Mouse (Mus musculus): ENCODE results near the gene Lzts2. TPM values are rescaled to one million over a fixed set of nuclear protein-coding genes. Genes with fewer than 3 reads are reported as not detected.

Lzts2 gene
- polyA plus RNA-seq, 1 experiment from 2014 or later, result 4.6 TPM

- WGBS (ENCODE audit: insufficient replicate concordance), result 37% methylated on average over 5 of the region's 5 CpGs
- no peak; the same call in 1 of the 2 replicates for ATAC-seq (ENCODE audit: low read depth)
- no peak overlapping the region for H3K9ac ChIP-seq (ENCODE audit: low read depth, low read length)
- H3K36me3 ChIP-seq (ENCODE audit: control insufficient read depth, insufficient read depth), result peaks cover 5% of the 10 kb centered on the region
- peaks cover 29% of the 10 kb centered on the region for H3K27me3 ChIP-seq (ENCODE audit: control insufficient read depth, insufficient read depth, low read depth, low read length)
- H3K4me2 ChIP-seq (ENCODE audit: low read depth, low read length), result no peak overlapping the region
- H3K27ac ChIP-seq (ENCODE audit: low read length), result no peak overlapping the region
- H3K4me1 ChIP-seq (ENCODE audit: control insufficient read depth, low read depth, low read length), result peaks cover 5% of the 10 kb centered on the region
- no peak overlapping the region for H3K4me3 ChIP-seq (ENCODE audit: low read depth, low read length)
- H3K9me3 ChIP-seq (replicated peaks; ENCODE audit: control insufficient read depth, low read length), result no peaks in the 10 kb centered on the region
Observed at GRCm38 (mm10) chr19:44985159-44985988, 28.8 kb upstream of the Lzts2 start.

GRCm38 (mm10) chr19:44987004-44987403 is 27.2 kb upstream of the Lzts2 start:
- no peak overlapping the region for H3K9ac ChIP-seq (ENCODE audit: low read depth, low read length)
- peaks cover 35% of the 10 kb centered on the region for H3K27me3 ChIP-seq (ENCODE audit: control insufficient read depth, insufficient read depth, low read depth, low read length)
- H3K4me1 ChIP-seq (ENCODE audit: control insufficient read depth, low read depth, low read length), result peaks cover 5% of the 10 kb centered on the region

GRCm38 (mm10) chr19:44987851-44988250 is 26.4 kb upstream of the Lzts2 start:
- WGBS (ENCODE audit: insufficient replicate concordance), result 50% methylated on average over 6 of the region's 6 CpGs
- ATAC-seq (ENCODE audit: low read depth), result no peak

More at GRCm38 (mm10) chr19:44987004-44987403, 27.2 kb upstream of the Lzts2 start:
- Histone ChIP-seq H3K4me3 (ENCODE audit: low read depth, low read length) (no peak overlapping the region), H3K4me2 (ENCODE audit: low read depth, low read length) (no peak overlapping the region), H3K9me3 (replicated peaks; ENCODE audit: control insufficient read depth, low read length) (no peaks in the 10 kb centered on the region), H3K36me3 (ENCODE audit: control insufficient read depth, insufficient read depth) (no peaks in the 10 kb centered on the region), H3K27ac (ENCODE audit: low read length) (no peak overlapping the region)
- no peak for ATAC-seq (ENCODE audit: low read depth)
- WGBS (ENCODE audit: insufficient replicate concordance), result 47% methylated on average over 6 of the region's 6 CpGs

GRCm38 (mm10) chr19:44988321-44988720 is 25.9 kb upstream of the Lzts2 start:
- ATAC-seq (ENCODE audit: low read depth), result no peak
- peaks cover 35% of the 10 kb centered on the region for H3K27me3 ChIP-seq (ENCODE audit: control insufficient read depth, insufficient read depth, low read depth, low read length)
- no peak overlapping the region for H3K4me3 ChIP-seq (ENCODE audit: low read depth, low read length)
- peak overlapping the region; percentile 26; the same call in 1 of the 2 replicates for H3K27ac ChIP-seq (ENCODE audit: low read length)
- no peaks in the 10 kb centered on the region for H3K9me3 ChIP-seq (replicated peaks; ENCODE audit: control insufficient read depth, low read length)
- peaks cover 11% of the 10 kb centered on the region for H3K4me1 ChIP-seq (ENCODE audit: control insufficient read depth, low read depth, low read length)
- H3K36me3 ChIP-seq (ENCODE audit: control insufficient read depth, insufficient read depth), result no peaks in the 10 kb centered on the region
- peak overlapping the region; percentile 53 for H3K4me2 ChIP-seq (ENCODE audit: low read depth, low read length)
- WGBS (ENCODE audit: insufficient replicate concordance), result 32% methylated on average over 9 of the region's 9 CpGs
- no peak overlapping the region for H3K9ac ChIP-seq (ENCODE audit: low read depth, low read length)

More at GRCm38 (mm10) chr19:44987851-44988250, 26.4 kb upstream of the Lzts2 start:
- Histone ChIP-seq H3K36me3 (ENCODE audit: control insufficient read depth, insufficient read depth) (no peaks in the 10 kb centered on the region), H3K27ac (ENCODE audit: low read length) (no peak overlapping the region), H3K9me3 (replicated peaks; ENCODE audit: control insufficient read depth, low read length) (no peaks in the 10 kb centered on the region), H3K4me2 (ENCODE audit: low read depth, low read length) (no peak overlapping the region), H3K4me1 (ENCODE audit: control insufficient read depth, low read depth, low read length) (peaks cover 11% of the 10 kb centered on the region), H3K4me3 (ENCODE audit: low read depth, low read length) (no peak overlapping the region), H3K9ac (ENCODE audit: low read depth, low read length) (no peak overlapping the region), H3K27me3 (ENCODE audit: control insufficient read depth, insufficient read depth, low read depth, low read length) (peaks cover 35% of the 10 kb centered on the region)

- peaks cover 35% of the 10 kb centered on the region for H3K27me3 ChIP-seq (ENCODE audit: control insufficient read depth, insufficient read depth, low read depth, low read length)
- no peaks in the 10 kb centered on the region for H3K36me3 ChIP-seq (ENCODE audit: control insufficient read depth, insufficient read depth)
- H3K9ac ChIP-seq (ENCODE audit: low read depth, low read length), result peak within 1 kb of the TSS; percentile 64
- under 1% methylated on average over 54 of the region's 58 CpGs for WGBS (ENCODE audit: insufficient replicate concordance)
- peak within 1 kb of the TSS; percentile 85 for H3K27ac ChIP-seq (ENCODE audit: low read length)
- H3K9me3 ChIP-seq (replicated peaks; ENCODE audit: control insufficient read depth, low read length), result no peaks in the 10 kb centered on the region
- ATAC-seq (ENCODE audit: low read depth), result peak; percentile 68
- H3K4me1 ChIP-seq (ENCODE audit: control insufficient read depth, low read depth, low read length), result peaks cover 11% of the 10 kb centered on the region
- peak within 1 kb of the TSS; percentile 53 for H3K4me2 ChIP-seq (ENCODE audit: low read depth, low read length)
- H3K4me3 ChIP-seq (ENCODE audit: low read depth, low read length), result peak within 1 kb of the TSS; percentile 61
Observed at GRCm38 (mm10) chr19:44988831-44989566, 25.2 kb upstream of the Lzts2 start, which contains the start of gene Sema4g. Gene Sema4g, plus strand, starts transcription at chr19:44989101.

GRCm38 (mm10) chr19:44989567-44990495 is 24.4 kb upstream of the Lzts2 start:
- H3K27me3 ChIP-seq (ENCODE audit: control insufficient read depth, insufficient read depth, low read depth, low read length), result peaks cover 35% of the 10 kb centered on the region
- ATAC-seq (ENCODE audit: low read depth), result peak; percentile 19; the same call in 1 of the 2 replicates
- H3K36me3 ChIP-seq (ENCODE audit: control insufficient read depth, insufficient read depth), result no peaks in the 10 kb centered on the region
- peak overlapping the region; percentile 61 for H3K4me3 ChIP-seq (ENCODE audit: low read depth, low read length)
- H3K9ac ChIP-seq (ENCODE audit: low read depth, low read length), result peak overlapping the region; percentile 64
- 12% methylated on average over 22 of the region's 22 CpGs for WGBS (ENCODE audit: insufficient replicate concordance)
- peak overlapping the region; percentile 85 for H3K27ac ChIP-seq (ENCODE audit: low read length)
- no peaks in the 10 kb centered on the region for H3K9me3 ChIP-seq (replicated peaks; ENCODE audit: control insufficient read depth, low read length)
- H3K4me2 ChIP-seq (ENCODE audit: low read depth, low read length), result peak overlapping the region; percentile 53
- H3K4me1 ChIP-seq (ENCODE audit: control insufficient read depth, low read depth, low read length), result peaks cover 11% of the 10 kb centered on the region

- Histone ChIP-seq H3K4me2 (ENCODE audit: low read depth, low read length) (peak overlapping the region; percentile 43), H3K27me3 (ENCODE audit: control insufficient read depth, insufficient read depth, low read depth, low read length) (peaks cover 35% of the 10 kb centered on the region), H3K9ac (ENCODE audit: low read depth, low read length) (no peak overlapping the region), H3K9me3 (replicated peaks; ENCODE audit: control insufficient read depth, low read length) (no peaks in the 10 kb centered on the region), H3K27ac (ENCODE audit: low read length) (peak overlapping the region; percentile 53), H3K4me3 (ENCODE audit: low read depth, low read length) (peak overlapping the region; percentile 61), H3K4me1 (ENCODE audit: control insufficient read depth, low read depth, low read length) (peaks cover 11% of the 10 kb centered on the region), H3K36me3 (ENCODE audit: control insufficient read depth, insufficient read depth) (no peaks in the 10 kb centered on the region)
- 55% methylated on average over 8 of the region's 8 CpGs for WGBS (ENCODE audit: insufficient replicate concordance)
- peak; percentile 67 for ATAC-seq (ENCODE audit: low read depth)
Observed at GRCm38 (mm10) chr19:44991031-44991430, 23.2 kb upstream of the Lzts2 start.

- Histone ChIP-seq H3K36me3 (ENCODE audit: control insufficient read depth, insufficient read depth) (no peaks in the 10 kb centered on the region), H3K4me1 (ENCODE audit: control insufficient read depth, low read depth, low read length) (peaks cover 6% of the 10 kb centered on the region), H3K9me3 (replicated peaks; ENCODE audit: control insufficient read depth, low read length) (no peaks in the 10 kb centered on the region), H3K4me3 (ENCODE audit: low read depth, low read length) (no peak overlapping the region), H3K27me3 (ENCODE audit: control insufficient read depth, insufficient read depth, low read depth, low read length) (peaks cover 35% of the 10 kb centered on the region), H3K27ac (ENCODE audit: low read length) (no peak overlapping the region), H3K9ac (ENCODE audit: low read depth, low read length) (no peak overlapping the region), H3K4me2 (ENCODE audit: low read depth, low read length) (no peak overlapping the region)
- no peak for ATAC-seq (ENCODE audit: low read depth)
- WGBS (ENCODE audit: insufficient replicate concordance), result 26% methylated on average over 7 of the region's 7 CpGs
Observed at GRCm38 (mm10) chr19:44992246-44992645, 22.0 kb upstream of the Lzts2 start.
